Comparison of ENCODE assay signal across 7 mouse cellular contexts in genomic region chr6:99028989-99029305, GRCm38 (mm10).
DNase-seq lines count a peak whose midpoint lies in the region; ATAC-seq and TF ChIP-seq lines count a peak whose summit lies in the region.

No protein-coding gene starts in this region.

- H3K27me3 ChIP-seq in megakaryocyte, embryonic 14.5 days (replicated peaks) = no peaks in the 10 kb centered on the region
- H3K27me3 ChIP-seq in forebrain, embryonic 11.5 days (ENCODE audit: control insufficient read depth, insufficient read depth, low read length) = no peaks in the 10 kb centered on the region
- no peaks in the 10 kb centered on the region; the same call in 1 of the 2 replicates for H3K27me3 ChIP-seq in limb, embryonic 14.5 days (ENCODE audit: control insufficient read depth, insufficient read depth, low read length)
- no peaks in the 10 kb centered on the region for H3K27me3 ChIP-seq in stomach, embryonic 15.5 days (replicated peaks)

- DNase-seq in forebrain, embryonic 11.5 days (ENCODE audit: low spot score) = no peak
- DNase-seq in limb, embryonic 14.5 days (ENCODE audit: low spot score) = no peak
- no peak for DNase-seq in spleen, postnatal 36 days (ENCODE audit: low spot score in 2 of 2)
- DNase-seq in kidney, adult 11 months = no peak

- peaks cover 62% of the 10 kb centered on the region for H3K4me1 ChIP-seq in megakaryocyte, embryonic 14.5 days
- H3K4me1 ChIP-seq in forebrain, embryonic 11.5 days (replicated peaks; ENCODE audit: control insufficient read depth, insufficient read depth, low read length) = peaks cover 22% of the 10 kb centered on the region; the same call in 1 of the 2 replicates
- peaks cover 29% of the 10 kb centered on the region for H3K4me1 ChIP-seq in limb, embryonic 14.5 days (ENCODE audit: control insufficient read depth, insufficient read depth, low read length)
- peaks cover 28% of the 10 kb centered on the region for H3K4me1 ChIP-seq in stomach, embryonic 15.5 days

- under 1% methylated on average over 6 of the region's 6 CpGs for WGBS in forebrain, embryonic 11.5 days
- WGBS in limb, embryonic 14.5 days = 6% methylated on average over 6 of the region's 6 CpGs
- WGBS in stomach, embryonic 15.5 days = 6% methylated on average over 6 of the region's 6 CpGs

- H3K9ac ChIP-seq in forebrain, embryonic 11.5 days (ENCODE audit: low read length) = peak overlapping the region; percentile 87
- peak overlapping the region; percentile 91 for H3K9ac ChIP-seq in limb, embryonic 14.5 days (ENCODE audit: low read depth, low read length, severe bottlenecking)
- peak overlapping the region; percentile 32; the same call in 1 of the 2 replicates for H3K9ac ChIP-seq in stomach, embryonic 15.5 days

- peak overlapping the region; percentile 76 for H3K27ac ChIP-seq in forebrain, embryonic 11.5 days (ENCODE audit: low read depth, low read length)
- H3K27ac ChIP-seq in limb, embryonic 14.5 days (replicated peaks; ENCODE audit: low read depth, low read length) = peak overlapping the region; percentile 93; the same call in 1 of the 2 replicates
- H3K27ac ChIP-seq in stomach, embryonic 15.5 days = peak overlapping the region; percentile 93

- H3K4me2 ChIP-seq in forebrain, embryonic 11.5 days (ENCODE audit: low read depth, low read length, severe bottlenecking) = peak overlapping the region; percentile 67
- H3K4me2 ChIP-seq in limb, embryonic 14.5 days (replicated peaks; ENCODE audit: low read depth, low read length, severe bottlenecking) = peak overlapping the region; percentile 89
- peak overlapping the region; percentile 78 for H3K4me2 ChIP-seq in stomach, embryonic 15.5 days

- no peaks in the 10 kb centered on the region for H3K9me3 ChIP-seq in megakaryocyte, embryonic 14.5 days
- H3K9me3 ChIP-seq in forebrain, embryonic 11.5 days (ENCODE audit: control insufficient read depth, low read length) = no peaks in the 10 kb centered on the region
- H3K9me3 ChIP-seq in limb, embryonic 14.5 days (ENCODE audit: control insufficient read depth, low read length) = no peaks in the 10 kb centered on the region
- no peaks in the 10 kb centered on the region for H3K9me3 ChIP-seq in stomach, embryonic 15.5 days

- TF ChIP-seq POLR2A in limb, embryonic 14.5 days (IDR thresholded peaks at IDR 0.05; ENCODE audit: borderline replicate concordance, extremely low read depth, insufficient read depth, insufficient read length) = no peak

- no peaks in the 10 kb centered on the region for H3K36me3 ChIP-seq in megakaryocyte, embryonic 14.5 days (replicated peaks; ENCODE audit: low read length)
- H3K36me3 ChIP-seq in forebrain, embryonic 11.5 days (ENCODE audit: control insufficient read depth, insufficient read depth, low read length) = no peaks in the 10 kb centered on the region
- H3K36me3 ChIP-seq in limb, embryonic 14.5 days (ENCODE audit: control insufficient read depth, insufficient read depth, low read length) = no peaks in the 10 kb centered on the region
- H3K36me3 ChIP-seq in stomach, embryonic 15.5 days = no peaks in the 10 kb centered on the region

- no peak for ATAC-seq in megakaryocyte, adult 5-6 weeks (ENCODE audit: poor library complexity, severe bottlenecking)
- ATAC-seq in forebrain, embryonic 11.5 days (replicated peaks; ENCODE audit: low FRiP score) = no peak
- ATAC-seq in limb, embryonic 14.5 days (ENCODE audit: low FRiP score, low read depth) = no peak
- no peak for ATAC-seq in stomach, embryonic 15.5 days (ENCODE audit: insufficient read depth, low FRiP score, low read depth)

- peak overlapping the region; percentile 94 for H3K4me3 ChIP-seq in megakaryocyte, embryonic 14.5 days (replicated peaks)
- peak overlapping the region; percentile 68 for H3K4me3 ChIP-seq in forebrain, embryonic 11.5 days (ENCODE audit: low read depth, low read length)
- peak overlapping the region; percentile 78 for H3K4me3 ChIP-seq in limb, embryonic 14.5 days (replicated peaks; ENCODE audit: low read length)
- H3K4me3 ChIP-seq in stomach, embryonic 15.5 days (replicated peaks) = peak overlapping the region; percentile 74

Comparison
In these comparisons a context has a peak if more than half of its experiments do, and no peak if none do; other contexts are left out.
1. H3K9ac ChIP-seq: peak in every context shown above with its lines; median percentile 91 in limb, embryonic 14.5 days; 87 in forebrain, embryonic 11.5 days; 32 in stomach, embryonic 15.5 days.